Mouse (Mus musculus) embryonic facial prominence, embryonic 14.5 days (tissue): ENCODE measurements around the gene Slc5a10. TPM values are rescaled to one million over a fixed set of nuclear protein-coding genes. Genes with fewer than 3 reads are reported as not detected.

Experiments
- ATAC-seq: fragments of 200-750 bp; cut with Nextera tagmentation; 2 replicates; pipeline ENCODE4 v1.8.0; 2017; ENCODE audit warnings: low read depth, moderate number of reproducible peaks, moderate TSS enrichment
- DNase-seq: peaks from one replicate; pipeline ENCODE4 v3.0.0-alpha.2; 2015; ENCODE audit warnings: low spot score
- H3K27ac ChIP-seq: fragments of 300-500 bp; sonication (generic); replicated peaks from 2 replicates; pipeline ENCODE4 v1.5.1; 2014; ENCODE audit warnings: low read depth, mild to moderate bottlenecking, low read length, moderate library complexity
- H3K27me3 ChIP-seq: fragments of 300-500 bp; sonication (generic); replicated peaks from 2 replicates; pipeline ENCODE4 v1.6.1; 2014; ENCODE audit warnings: low read length; ENCODE audit not compliant: control insufficient read depth, insufficient read depth
- H3K36me3 ChIP-seq: fragments of 300-500 bp; sonication (generic); 2 replicates; pipeline ENCODE4 v1.6.1; 2014; ENCODE audit warnings: low read length, mixed read lengths; ENCODE audit not compliant: control insufficient read depth, insufficient read depth
- H3K4me1 ChIP-seq: fragments of 300-500 bp; sonication (generic); 2 replicates; pipeline ENCODE4 v1.6.1; 2014; ENCODE audit warnings: antibody characterized with exemption, low read length; ENCODE audit not compliant: control insufficient read depth, insufficient read depth
- H3K4me2 ChIP-seq: fragments of 300-500 bp; sonication (generic); 2 replicates; pipeline ENCODE4 v1.6.1; 2014; ENCODE audit warnings: low read depth, mild to moderate bottlenecking, low read length, moderate library complexity, mixed read lengths
- H3K4me3 ChIP-seq: fragments of 300-500 bp; sonication (generic); 2 replicates; pipeline ENCODE4 v1.5.1; 2014; ENCODE audit warnings: low read depth, mild to moderate bottlenecking, low read length
- H3K9ac ChIP-seq: fragments of 300-500 bp; sonication (generic); 2 replicates; pipeline ENCODE4 v1.6.1; 2014; ENCODE audit warnings: low read depth, mild to moderate bottlenecking, low read length, moderate library complexity, mixed read lengths
- H3K9me3 ChIP-seq: fragments of 300-500 bp; sonication (generic); 2 replicates; pipeline ENCODE4 v1.6.1; 2016; ENCODE audit warnings: low read length; ENCODE audit not compliant: control insufficient read depth
- WGBS: fragments of 180-500 bp; shearing (Covaris S2); extraction: QIAGEN DNeasy Blood & Tissue Kit; methylation state at CpG from one replicate; pipeline ENCODE4 v1.1.7; 2014; 5-methylcytosine and 5-hydroxymethylcytosine counted together
- polyA plus RNA-seq: library from polyadenylated mRNA; unstranded; fragments of >200 nt; fragmentation: Nextera tagmentation; extraction: Ambion mirVana; gene quantifications from 2 replicates; pipeline ENCODE4 v1.2.1, GENCODE M21; 2014

Slc5a10 gene
- polyA plus RNA-seq, 1 experiment from 2014 or later, result 0.13 TPM

- Histone ChIP-seq H3K4me1 (no peaks in the 10 kb centered on the region), H3K9ac (no peak overlapping the region), H3K9me3 (no peaks in the 10 kb centered on the region), H3K4me3 (no peak overlapping the region), H3K27me3 (no peaks in the 10 kb centered on the region), H3K4me2 (no peak overlapping the region), H3K36me3 (no peaks in the 10 kb centered on the region), H3K27ac (no peak overlapping the region)
- DNase-seq (peak; percentile 90), ATAC-seq (peak; percentile 88)
- WGBS, result 43% methylated on average over 11 of the region's 11 CpGs
Measured at GRCm38 (mm10) chr11:61714346-61715117, 6.1 kb downstream of the Slc5a10 start.

GRCm38 (mm10) chr11:61713157-61713855, 7.3 kb downstream of the Slc5a10 start:
- no peak overlapping the region for H3K4me3 ChIP-seq
- H3K9me3 ChIP-seq, result no peaks in the 10 kb centered on the region
- H3K27ac ChIP-seq, result no peak overlapping the region
- no peak for ATAC-seq
- no peaks in the 10 kb centered on the region for H3K36me3 ChIP-seq
- H3K4me1 ChIP-seq, result no peaks in the 10 kb centered on the region
- 62% methylated on average over 15 of the region's 15 CpGs for WGBS
- H3K4me2 ChIP-seq, result no peak overlapping the region
- H3K9ac ChIP-seq, result no peak overlapping the region
- no peak for DNase-seq
- H3K27me3 ChIP-seq, result no peaks in the 10 kb centered on the region

GRCm38 (mm10) chr11:61708928-61709327, 11.7 kb downstream of the Slc5a10 start:
- Histone ChIP-seq H3K9me3 (no peaks in the 10 kb centered on the region), H3K4me1 (no peaks in the 10 kb centered on the region), H3K4me2 (no peak overlapping the region), H3K36me3 (no peaks in the 10 kb centered on the region), H3K4me3 (no peak overlapping the region), H3K27me3 (no peaks in the 10 kb centered on the region), H3K9ac (no peak overlapping the region), H3K27ac (no peak overlapping the region)
- ATAC-seq, result peak; percentile 44; the same call in 1 of the 2 replicates
- 35% methylated on average over 3 of the region's 3 CpGs for WGBS
- DNase-seq, result no peak

- H3K4me1 ChIP-seq, result no peaks in the 10 kb centered on the region
- H3K4me2 ChIP-seq, result no peak overlapping the region
- H3K36me3 ChIP-seq, result no peaks in the 10 kb centered on the region
- no peak overlapping the region for H3K9ac ChIP-seq
- H3K27ac ChIP-seq, result no peak overlapping the region
- WGBS, result 63% methylated on average over 4 of the region's 4 CpGs
- no peaks in the 10 kb centered on the region for H3K9me3 ChIP-seq
- H3K27me3 ChIP-seq, result no peaks in the 10 kb centered on the region
- ATAC-seq (no peak), DNase-seq (no peak)
- H3K4me3 ChIP-seq, result no peak overlapping the region
Measured at GRCm38 (mm10) chr11:61706232-61706631, 14.4 kb downstream of the Slc5a10 start.

GRCm38 (mm10) chr11:61705581-61705980, 15.0 kb downstream of the Slc5a10 start:
- H3K4me1 ChIP-seq, result no peaks in the 10 kb centered on the region
- H3K4me3 ChIP-seq, result no peak overlapping the region
- no peaks in the 10 kb centered on the region for H3K9me3 ChIP-seq
- no peaks in the 10 kb centered on the region for H3K27me3 ChIP-seq
- WGBS, result 86% methylated on average over 2 of the region's 2 CpGs
- H3K4me2 ChIP-seq, result no peak overlapping the region
- no peaks in the 10 kb centered on the region for H3K36me3 ChIP-seq
- DNase-seq, result no peak
- no peak overlapping the region for H3K27ac ChIP-seq
- no peak for ATAC-seq
- H3K9ac ChIP-seq, result no peak overlapping the region

GRCm38 (mm10) chr11:61702494-61702893, 18.1 kb downstream of the Slc5a10 start:
- no peaks in the 10 kb centered on the region for H3K4me1 ChIP-seq
- H3K4me3 ChIP-seq, result no peak overlapping the region
- no peak overlapping the region for H3K9ac ChIP-seq
- DNase-seq (no peak), ATAC-seq (no peak)
- no peak overlapping the region for H3K4me2 ChIP-seq
- H3K27me3 ChIP-seq, result no peaks in the 10 kb centered on the region
- no peak overlapping the region for H3K27ac ChIP-seq
- WGBS, result 95% methylated on average over 5 of the region's 5 CpGs
- no peaks in the 10 kb centered on the region for H3K36me3 ChIP-seq
- no peaks in the 10 kb centered on the region for H3K9me3 ChIP-seq

GRCm38 (mm10) chr11:61701696-61702095, 18.9 kb downstream of the Slc5a10 start:
- DNase-seq (no peak), ATAC-seq (peak; percentile 36; the same call in 1 of the 2 replicates)
- Histone ChIP-seq H3K36me3 (no peaks in the 10 kb centered on the region), H3K4me1 (no peaks in the 10 kb centered on the region), H3K9me3 (no peaks in the 10 kb centered on the region), H3K4me3 (no peak overlapping the region), H3K27ac (no peak overlapping the region), H3K27me3 (no peaks in the 10 kb centered on the region), H3K9ac (no peak overlapping the region), H3K4me2 (no peak overlapping the region)
- 68% methylated on average over 5 of the region's 5 CpGs for WGBS

- no peak overlapping the region; the same call in 1 of the 2 replicates for H3K9ac ChIP-seq
- no peaks in the 10 kb centered on the region for H3K9me3 ChIP-seq
- DNase-seq (no peak), ATAC-seq (no peak)
- no peak overlapping the region for H3K27ac ChIP-seq
- no peaks in the 10 kb centered on the region for H3K36me3 ChIP-seq
- H3K4me1 ChIP-seq, result no peaks in the 10 kb centered on the region
- H3K27me3 ChIP-seq, result no peaks in the 10 kb centered on the region
- WGBS, result 60% methylated on average over 4 of the region's 4 CpGs
- H3K4me2 ChIP-seq, result no peak overlapping the region
- no peak overlapping the region for H3K4me3 ChIP-seq
Measured at GRCm38 (mm10) chr11:61699933-61700332, 20.7 kb downstream of the Slc5a10 start.
